In genomic region chr2:18982581-18982980, GRCm38 (mm10) we compare ENCODE assay signal across 32 mouse cellular contexts. TPM values are rescaled to one million over a fixed set of nuclear protein-coding genes. Genes with fewer than 3 reads are reported as not detected.
A peak's percentile ranks its signal among the peaks of the same experiment; 100 is the strongest.
DNase-seq lines count a peak whose midpoint lies in the region; ATAC-seq and TF ChIP-seq lines count a peak whose summit lies in the region.
"Had no signal": no experiment of that assay in that cellular context is flagged by ENCODE, and none has a peak within 500 bp of the region (broad histone marks: within the 10 kb centered on the region; RNA-seq: fewer than 3 reads in every experiment).

No protein-coding gene starts in this region.

- no peak for TF ChIP-seq CTCF in spleen, adult 2 months (IDR thresholded peaks at IDR 0.05; ENCODE audit: extremely low read depth, insufficient read depth, insufficient read length, insufficient replicate concordance)
- no peak for TF ChIP-seq CTCF in gastrocnemius, adult 2 months (IDR thresholded peaks at IDR 0.05)

- H3K4me1 ChIP-seq in spleen, adult 2 months (ENCODE audit: control insufficient read depth, insufficient read depth, insufficient read length), result peaks cover 42% of the 10 kb centered on the region
- peaks cover 90% of the 10 kb centered on the region for H3K4me1 ChIP-seq in megakaryocyte, embryonic 14.5 days
- H3K4me1 ChIP-seq: forebrain, embryonic 13.5 days had no signal

- intact Hi-C loops in gastrocnemius, adult 2 months (cut with DNase I), result no loop called here

- no peak for DNase-seq in spleen, adult 2 months (ENCODE audit: low read depth in 1 of 2, low spot score in 2 of 2)
- DNase-seq in spleen, postnatal 10 days (ENCODE audit: low spot score in 2 of 2), result no peak
- no peak for DNase-seq in Muller cell, postnatal 12 days (ENCODE audit: inconsistent ontology term)
- DNase-seq in left cerebral cortex, adult 18-20 months (ENCODE audit: low spot score in 2 of 2), result no peak
- DNase-seq in gastrocnemius, adult 2 months, result no peak
- DNase-seq: adrenal gland, adult 2 months; adrenal gland, postnatal 36 days; cerebellum, adult 2 months; cerebellum, postnatal 14 days; gastrocnemius, postnatal 25 days; heart, postnatal 10 days; kidney, adult 2 months; lung, embryonic 14.5 days; lung, postnatal 36 days; midbrain, embryonic 14.5 days; right cerebral cortex, postnatal 25 days; spleen, adult 18-20 months; thymus, postnatal 4 days had no signal

- H3K4me3 ChIP-seq in spleen, adult 2 months (ENCODE audit: extremely low read depth, insufficient read depth, insufficient read length), result no peak overlapping the region
- peak overlapping the region; percentile 30 for H3K4me3 ChIP-seq in megakaryocyte, embryonic 14.5 days (replicated peaks)
- H3K4me3 ChIP-seq in gastrocnemius, adult 2 months, result no peak overlapping the region
- H3K4me3 ChIP-seq: forebrain, embryonic 13.5 days; heart, embryonic 13.5 days; left cerebral cortex, adult 2 months; limb, embryonic 12.5 days; liver, embryonic 15.5 days; neural tube, embryonic 15.5 days had no signal

- H3K27ac ChIP-seq in spleen, adult 2 months (ENCODE audit: insufficient read depth, low read length), result peak overlapping the region; percentile 75
- no peak overlapping the region for H3K27ac ChIP-seq in gastrocnemius, adult 2 months
- H3K27ac ChIP-seq: forebrain, embryonic 13.5 days; heart, embryonic 13.5 days; hindbrain, embryonic 14.5 days; kidney, postnatal 0 days; left cerebral cortex, adult 2 months; limb, embryonic 12.5 days; liver, embryonic 15.5 days; neural tube, embryonic 15.5 days had no signal

- WGBS in spleen, adult 2 months, result 56% methylated on average over 6 of the region's 6 CpGs

- TF ChIP-seq POLR2A in spleen, adult 2 months (IDR thresholded peaks at IDR 0.05; ENCODE audit: low read depth, low read length), result no peak

- H3K27me3 ChIP-seq in spleen, adult 2 months (ENCODE audit: control insufficient read depth, insufficient read depth, low read length), result no peaks in the 10 kb centered on the region
- no peaks in the 10 kb centered on the region for H3K27me3 ChIP-seq in megakaryocyte, embryonic 14.5 days (replicated peaks)
- H3K27me3 ChIP-seq: forebrain, embryonic 13.5 days; heart, embryonic 13.5 days; limb, embryonic 12.5 days; liver, embryonic 15.5 days; neural tube, embryonic 15.5 days; Patski had no signal

- H3K36me3 ChIP-seq in spleen, adult 2 months (ENCODE audit: control insufficient read depth, insufficient read depth, low read length), result no peaks in the 10 kb centered on the region
- peaks cover 79% of the 10 kb centered on the region for H3K36me3 ChIP-seq in megakaryocyte, embryonic 14.5 days (replicated peaks; ENCODE audit: low read length)
- H3K36me3 ChIP-seq: heart, embryonic 13.5 days; limb, embryonic 12.5 days; liver, embryonic 15.5 days; neural tube, embryonic 15.5 days had no signal

- H3K9me3 ChIP-seq in megakaryocyte, embryonic 14.5 days, result no peaks in the 10 kb centered on the region
- H3K9me3 ChIP-seq: forebrain, embryonic 13.5 days; G1E; heart, embryonic 13.5 days; limb, embryonic 12.5 days; liver, embryonic 15.5 days; neural tube, embryonic 15.5 days had no signal

- ATAC-seq in CD4-positive, CD25-positive, alpha-beta regulatory T cell, adult 4 months, result peak; percentile 75
- ATAC-seq in common myeloid progenitor, adult 5-6 weeks (replicated peaks; ENCODE audit: low read depth, poor library complexity, severe bottlenecking), result 0 out of 2 replicates have a peak, but pooled peaks have one; percentile 30
- ATAC-seq: forebrain, embryonic 13.5 days; Patski had no signal

RNA-seq across cellular contexts. Expression of gene Pip4k2a, which starts 15.3 kb away (rescaled TPM):
- polyA plus RNA-seq in spleen, adult 2 months (2012; rRNA removed), result 21.4 and 21.8 TPM in 2 replicates
- polyA plus RNA-seq in CD4-positive, CD25-positive, alpha-beta regulatory T cell, adult 4 months (2017; shearing (Covaris generic)), result 10 to 100 TPM; 23.7 to 25.2 TPM
- 30.1 and 51.8 TPM in 2 replicates for total RNA-seq in common myeloid progenitor, adult 5-6 weeks (2017)
- polyA plus RNA-seq in megakaryocyte, embryonic 14.5 days (2012; ENCODE audit: insufficient read depth, low replicate concordance), result 1.6 and 39.5 TPM in 2 replicates
- total RNA-seq in left cerebral cortex, adult 18-20 months (2021), result 10 to 100 TPM; 55.5 to 56.2 TPM
- total RNA-seq in gastrocnemius, adult 2 months (2021), result 1 to 10 TPM; 3.1 to 4.5 TPM

RNA-seq across cellular contexts. Expression of gene 4930426L09Rik, which starts 15.6 kb away (rescaled TPM):
- polyA plus RNA-seq in spleen, adult 2 months (2012; rRNA removed), result 0.69 and 1.2 TPM in 2 replicates
- polyA plus RNA-seq in CD4-positive, CD25-positive, alpha-beta regulatory T cell, adult 4 months (2017; shearing (Covaris generic)), result under 1 TPM; 0.30 to 0.57 TPM
- total RNA-seq in common myeloid progenitor, adult 5-6 weeks (2017), result not detected in 2 replicates
- polyA plus RNA-seq in megakaryocyte, embryonic 14.5 days (2012; ENCODE audit: insufficient read depth, low replicate concordance), result 0.43 TPM in 1 of 2 replicates, not detected in the other
- total RNA-seq in left cerebral cortex, adult 18-20 months (2021), result 1 to 10 TPM in 1 of 2 experiments, under 1 TPM in 1; 1.00 to 1.1 TPM
- not detected for total RNA-seq in gastrocnemius, adult 2 months (2021)
- total RNA-seq: liver, adult 2 months had no signal
